Mouse (Mus musculus): Measurements from ENCODE around the gene Diexf.

DNA sequence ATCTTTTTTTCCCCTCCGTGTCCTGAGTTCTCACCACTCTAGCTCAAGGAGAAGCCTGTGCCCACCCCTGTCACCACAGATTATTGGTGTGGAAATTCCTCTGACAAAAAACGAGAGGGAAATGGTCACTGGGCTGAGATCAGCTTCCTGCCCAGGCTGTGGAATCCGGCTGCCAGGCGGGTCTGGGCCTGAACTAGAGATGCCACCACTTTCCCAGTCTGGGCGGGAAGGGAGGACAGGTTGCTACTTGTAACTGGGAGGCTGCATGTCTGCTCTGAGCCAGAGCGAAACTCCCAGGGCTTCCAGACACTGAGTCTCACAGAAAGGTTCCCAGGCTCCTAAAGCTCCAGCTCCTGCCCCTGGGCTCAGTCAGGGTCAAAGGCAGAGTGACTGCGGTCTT, 11.0 kb upstream of the Diexf start:
- TF ChIP-seq POLR2A (IDR thresholded peaks at IDR 0.05; ENCODE audit: insufficient read length, low read depth) (no peak), MYOG (IDR thresholded peaks at IDR 0.05; ENCODE audit: control insufficient read depth in 1 of 3, insufficient read depth in 1 of 3, insufficient read length in 2 of 3, low read depth in 2 of 3) (no peak), MAX (IDR thresholded peaks at IDR 0.05; ENCODE audit: low read depth) (no peak), E2F4 (IDR thresholded peaks at IDR 0.05; ENCODE audit: insufficient read depth) (no peak), TCF3 (IDR thresholded peaks at IDR 0.05; ENCODE audit: insufficient read length, low read depth) (no peak), USF1 (IDR thresholded peaks at IDR 0.05; ENCODE audit: low read depth) (no peak), POLR2AphosphoS2 (IDR thresholded peaks at IDR 0.05; ENCODE audit: insufficient read length, low read depth) (no peak), TCF12 (IDR thresholded peaks at IDR 0.05; ENCODE audit: insufficient read depth, poor library complexity, severe bottlenecking) (no peak), MYOD1 (IDR thresholded peaks at IDR 0.05; ENCODE audit: control insufficient read depth in 1 of 3, insufficient read length in 2 of 3, low read depth in 2 of 3) (no peak)
